Mouse (Mus musculus) embryonic facial prominence, embryonic 13.5 days (tissue): ENCODE results near the gene Gpd1. TPM values are rescaled to one million over a fixed set of nuclear protein-coding genes. Genes with fewer than 3 reads are reported as not detected.

Experiments
- ATAC-seq: fragments of 200-750 bp; cut with Nextera tagmentation; 2 replicates; pipeline ENCODE4 v1.8.0; 2017; ENCODE audit warnings: low read depth; ENCODE audit not compliant: insufficient number of reproducible peaks, insufficient read depth, low FRiP score, low TSS enrichment
- H3K27ac ChIP-seq: fragments of 300-500 bp; sonication (generic); 2 replicates; pipeline ENCODE4 v1.5.1; 2015; ENCODE audit warnings: moderate library complexity, mild to moderate bottlenecking, inconsistent platforms
- H3K27me3 ChIP-seq: fragments of 300-500 bp; sonication (generic); 2 replicates; pipeline ENCODE4 v1.6.1; 2015; ENCODE audit warnings: mild to moderate bottlenecking, inconsistent platforms
- H3K36me3 ChIP-seq: fragments of 300-500 bp; sonication (generic); 2 replicates; pipeline ENCODE4 v1.6.1; 2015; ENCODE audit warnings: mild to moderate bottlenecking, inconsistent platforms
- H3K4me1 ChIP-seq: fragments of 300-500 bp; sonication (generic); 2 replicates; pipeline ENCODE4 v1.6.1; 2015; ENCODE audit warnings: inconsistent platforms
- H3K4me2 ChIP-seq: fragments of 300-500 bp; sonication (generic); 2 replicates; pipeline ENCODE4 v1.6.1; 2015; ENCODE audit warnings: moderate library complexity, mild to moderate bottlenecking, inconsistent platforms
- H3K4me3 ChIP-seq: fragments of 300-500 bp; sonication (generic); 2 replicates; pipeline ENCODE4 v1.5.1; 2015; ENCODE audit warnings: mild to moderate bottlenecking, inconsistent platforms
- H3K9ac ChIP-seq: fragments of 300-500 bp; sonication (generic); 2 replicates; pipeline ENCODE4 v1.6.1; 2015; ENCODE audit warnings: mild to moderate bottlenecking, inconsistent platforms
- H3K9me3 ChIP-seq: fragments of 300-500 bp; sonication (generic); 2 replicates; pipeline ENCODE4 v1.6.1; 2016; ENCODE audit warnings: inconsistent platforms
- WGBS: fragments of 180-500 bp; shearing (Covaris S2); methylation state at CpG from one replicate; pipeline ENCODE4 v1.1.7; 2015; ENCODE audit warnings: mixed read lengths; 5-methylcytosine and 5-hydroxymethylcytosine counted together
- polyA plus RNA-seq: library from polyadenylated mRNA; unstranded; fragments of >200 nt; fragmentation: Nextera tagmentation; extraction: Ambion mirVana; gene quantifications from 2 replicates; pipeline ENCODE4 v1.2.1, GENCODE M21; 2015

Gpd1 gene
- polyA plus RNA-seq, 1 experiment from 2014 or later = 0.37 TPM

DNA sequence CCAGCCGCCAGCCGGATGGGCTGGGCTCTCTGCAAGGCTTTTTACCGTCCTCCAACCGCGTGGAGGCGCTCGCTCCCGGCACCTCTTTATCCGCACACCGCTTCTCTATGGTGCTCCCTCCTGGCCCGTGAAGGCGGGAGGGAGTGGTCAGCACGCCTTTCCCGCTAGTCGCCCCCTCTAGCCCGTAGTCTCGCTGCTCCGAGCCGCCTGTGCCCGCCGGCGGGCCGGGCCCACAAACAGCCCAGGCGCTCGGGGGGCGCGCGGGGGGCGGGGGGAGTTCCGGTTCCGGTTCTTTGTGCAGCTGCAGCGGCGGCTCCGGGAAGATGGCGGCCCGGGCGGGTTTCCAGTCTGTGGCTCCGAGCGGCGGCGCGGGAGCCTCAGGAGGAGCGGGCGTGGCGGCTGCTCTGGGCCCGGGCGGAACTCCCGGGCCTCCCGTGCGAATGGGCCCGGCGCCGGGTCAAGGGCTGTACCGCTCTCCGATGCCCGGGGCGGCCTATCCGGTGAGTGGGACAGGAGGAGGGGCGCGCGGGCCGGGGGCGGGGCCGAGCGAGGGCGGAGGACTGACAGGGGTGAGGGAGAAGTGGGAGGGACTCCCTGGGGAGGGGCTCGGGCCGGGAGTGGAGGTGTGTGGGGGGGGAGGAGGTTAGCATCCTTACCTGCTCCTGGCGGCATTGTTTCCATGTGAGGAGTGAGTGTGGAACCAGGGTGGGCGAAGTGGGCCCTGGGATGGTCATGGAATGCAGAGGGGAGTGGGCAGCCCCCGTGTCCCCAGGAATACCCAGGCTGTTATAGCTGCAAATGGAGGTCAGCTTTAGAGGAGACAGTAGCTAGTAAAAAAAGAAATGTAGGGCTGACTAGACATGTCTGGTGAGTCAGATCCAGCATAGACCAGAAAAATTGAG lies 15.1 kb upstream of the Gpd1 start, which contains the start of gene Smarcd1:
Gene Smarcd1, plus strand, starts transcription at position 131 of the 902 bp plus-strand sequence.
- Histone ChIP-seq H3K9ac (peak within 1 kb of the TSS; percentile 96), H3K36me3 (peaks cover 28% of the 10 kb centered on the region), H3K4me1 (peaks cover 38% of the 10 kb centered on the region), H3K27ac (peak within 1 kb of the TSS; percentile 96), H3K4me2 (peak within 1 kb of the TSS; percentile 80), H3K4me3 (peak within 1 kb of the TSS; percentile 80), H3K27me3 (peaks cover 16% of the 10 kb centered on the region), H3K9me3 (no peaks in the 10 kb centered on the region)
- ATAC-seq = peak; percentile 95
- WGBS = under 1% methylated on average over 67 of the region's 71 CpGs

DNA sequence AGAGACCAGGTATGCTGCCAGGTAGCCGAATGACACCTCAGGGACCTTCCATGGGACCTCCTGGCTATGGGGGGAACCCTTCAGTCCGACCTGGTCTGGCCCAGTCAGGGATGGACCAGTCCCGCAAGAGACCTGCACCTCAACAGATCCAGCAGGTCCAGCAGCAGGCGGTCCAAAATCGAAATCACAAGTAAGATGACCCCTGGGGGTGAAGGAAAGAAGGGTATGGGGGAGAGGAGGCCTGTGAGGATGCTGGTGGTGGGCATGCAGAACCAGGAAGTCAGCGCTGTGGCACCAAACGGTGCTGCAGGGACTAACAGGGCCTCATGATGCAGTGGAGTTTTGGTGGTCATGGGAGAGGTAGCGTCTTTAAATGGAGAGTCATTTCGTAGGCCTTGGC lies 14.2 kb upstream of the Gpd1 start:
- 52% methylated on average over 9 of the region's 9 CpGs for WGBS
- H3K4me3 ChIP-seq = peak overlapping the region; percentile 80
- peak overlapping the region; percentile 96 for H3K9ac ChIP-seq
- peaks cover 8% of the 10 kb centered on the region; the same call in 1 of the 2 replicates for H3K27me3 ChIP-seq
- peak overlapping the region; percentile 80 for H3K4me2 ChIP-seq
- peaks cover 37% of the 10 kb centered on the region for H3K36me3 ChIP-seq
- H3K27ac ChIP-seq = peak overlapping the region; percentile 96
- H3K9me3 ChIP-seq = no peaks in the 10 kb centered on the region
- H3K4me1 ChIP-seq = peaks cover 38% of the 10 kb centered on the region
- no peak for ATAC-seq

DNA sequence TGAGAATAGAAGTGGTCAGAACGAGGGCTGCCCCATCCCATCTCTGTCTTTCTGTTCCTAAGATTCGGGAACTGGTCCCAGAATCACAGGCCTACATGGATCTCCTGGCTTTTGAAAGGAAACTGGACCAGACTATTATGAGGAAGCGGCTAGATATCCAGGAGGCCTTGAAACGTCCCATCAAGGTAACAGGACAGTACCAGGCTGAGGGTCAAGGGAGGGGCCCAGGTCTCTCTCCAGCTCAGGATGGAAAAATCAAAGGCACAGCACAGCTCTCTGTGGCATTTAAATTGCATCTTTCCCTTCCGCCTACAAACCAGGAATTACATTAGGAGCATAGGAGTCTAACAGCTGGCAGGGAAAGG lies 13.7 kb upstream of the Gpd1 start:
- no peaks in the 10 kb centered on the region for H3K9me3 ChIP-seq
- peak overlapping the region; percentile 96 for H3K9ac ChIP-seq
- H3K4me3 ChIP-seq = peak overlapping the region; percentile 80
- 53% methylated on average over 5 of the region's 5 CpGs for WGBS
- peaks cover 42% of the 10 kb centered on the region for H3K36me3 ChIP-seq
- H3K27ac ChIP-seq = peak overlapping the region; percentile 96; the same call in 1 of the 2 replicates
- peaks cover 4% of the 10 kb centered on the region; the same call in 1 of the 2 replicates for H3K27me3 ChIP-seq
- ATAC-seq = no peak
- peak overlapping the region; percentile 80 for H3K4me2 ChIP-seq
- H3K4me1 ChIP-seq = peaks cover 38% of the 10 kb centered on the region

DNA sequence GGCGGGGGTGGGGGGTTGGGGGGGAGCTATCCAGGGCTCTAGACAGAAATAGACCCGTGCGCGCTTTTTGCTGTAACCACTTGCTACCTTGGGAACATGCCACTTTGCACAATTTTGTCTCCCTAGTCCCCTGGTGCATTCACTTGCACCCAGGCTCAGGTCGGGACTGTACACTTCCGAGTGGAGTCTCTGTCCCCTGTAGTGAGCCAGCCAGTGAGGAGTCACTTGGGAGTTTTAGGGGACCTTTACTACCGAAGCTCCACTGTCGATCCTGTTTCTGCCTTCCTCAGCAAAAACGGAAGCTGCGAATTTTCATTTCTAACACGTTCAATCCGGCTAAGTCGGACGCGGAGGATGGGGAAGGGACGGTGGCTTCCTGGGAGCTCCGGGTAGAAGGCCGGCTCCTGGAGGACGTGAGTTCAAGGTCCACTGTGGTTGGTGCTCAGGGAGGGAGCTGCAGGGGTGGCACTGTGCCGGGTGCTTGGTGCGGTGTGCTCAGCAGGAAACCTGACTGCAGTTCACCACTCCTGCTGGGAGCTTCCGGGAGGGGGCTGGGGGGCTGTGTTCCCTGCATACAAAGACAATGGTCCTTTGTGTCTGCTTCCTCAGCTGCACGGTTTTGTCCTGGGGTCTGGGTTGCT lies 13.2 kb upstream of the Gpd1 start:
- WGBS = 22% methylated on average over 23 of the region's 23 CpGs
- Histone ChIP-seq H3K9me3 (no peaks in the 10 kb centered on the region), H3K36me3 (peaks cover 47% of the 10 kb centered on the region), H3K27ac (peak overlapping the region; percentile 96; the same call in 1 of the 2 replicates), H3K4me3 (peak overlapping the region; percentile 80), H3K27me3 (no peaks in the 10 kb centered on the region; the same call in 1 of the 2 replicates), H3K4me2 (peak overlapping the region; percentile 80), H3K9ac (peak overlapping the region; percentile 96), H3K4me1 (peaks cover 35% of the 10 kb centered on the region)
- no peak for ATAC-seq

DNA sequence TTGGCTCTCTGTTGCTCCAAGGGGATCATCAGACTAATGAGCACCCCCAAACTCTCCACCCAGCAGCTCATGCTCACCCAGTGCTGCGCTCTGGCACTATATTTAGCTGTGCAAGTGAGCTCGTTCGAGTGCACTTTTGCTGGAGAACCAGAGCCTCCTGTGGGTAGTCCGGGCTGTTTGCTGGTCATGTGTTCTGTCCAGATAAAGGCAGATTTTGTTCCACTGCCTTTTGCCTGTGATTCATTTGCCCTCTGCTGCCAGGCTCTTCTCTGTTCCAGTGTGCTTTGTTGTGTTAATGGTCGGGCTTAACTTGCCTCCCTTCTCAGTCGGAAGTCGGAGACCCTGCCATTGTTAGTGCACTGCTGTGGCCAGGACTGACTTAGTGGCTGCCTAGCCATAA lies 12.4 kb upstream of the Gpd1 start:
- peak overlapping the region; percentile 96 for H3K9ac ChIP-seq
- peaks cover 35% of the 10 kb centered on the region for H3K4me1 ChIP-seq
- ATAC-seq = no peak
- 0 out of 2 replicates have a peak overlapping the region, but pooled peaks have one; percentile 80 for H3K4me3 ChIP-seq
- H3K4me2 ChIP-seq = peak overlapping the region; percentile 80; the same call in 1 of the 2 replicates
- H3K27me3 ChIP-seq = no peaks in the 10 kb centered on the region
- no peaks in the 10 kb centered on the region for H3K9me3 ChIP-seq
- peak overlapping the region; percentile 96 for H3K27ac ChIP-seq
- WGBS = 53% methylated on average over 7 of the region's 7 CpGs
- peaks cover 55% of the 10 kb centered on the region for H3K36me3 ChIP-seq

DNA sequence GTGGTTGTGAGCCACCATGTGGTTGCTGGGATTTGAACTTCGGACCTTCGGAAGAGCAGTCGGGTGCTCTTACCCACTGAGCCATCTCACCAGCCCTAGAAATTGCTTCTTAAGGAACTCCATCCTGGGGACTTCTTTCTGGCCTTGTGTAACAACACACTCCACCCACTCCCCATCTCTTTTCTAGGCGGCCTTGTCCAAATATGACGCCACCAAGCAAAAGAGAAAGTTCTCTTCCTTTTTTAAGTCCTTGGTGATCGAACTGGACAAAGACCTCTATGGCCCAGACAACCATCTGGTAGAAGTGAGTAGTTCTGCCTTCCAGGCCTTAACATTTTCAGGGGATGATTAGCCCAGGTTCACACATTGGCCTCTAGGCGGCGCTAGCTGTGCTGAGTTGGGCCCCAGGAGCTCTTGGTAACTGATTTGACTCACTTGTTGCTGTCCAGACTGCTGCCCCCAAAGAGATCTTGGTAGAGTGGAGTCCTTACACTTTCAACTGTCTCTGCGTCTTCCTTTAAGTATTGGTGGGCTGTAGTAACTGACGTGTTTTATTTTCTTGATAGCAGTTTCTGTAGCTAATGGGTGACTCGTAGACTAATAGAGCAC lies 11.8 kb upstream of the Gpd1 start, which contains the start of gene Gm17349:
Gene Gm17349, minus strand, starts transcription at position 51 of the 609 bp plus-strand sequence.
- peak within 1 kb of the TSS; percentile 80 for H3K4me2 ChIP-seq
- H3K4me1 ChIP-seq = peaks cover 32% of the 10 kb centered on the region
- peaks cover 61% of the 10 kb centered on the region for H3K36me3 ChIP-seq
- no peaks in the 10 kb centered on the region for H3K9me3 ChIP-seq
- peak within 1 kb of the TSS; percentile 96 for H3K9ac ChIP-seq
- WGBS = 66% methylated on average over 11 of the region's 11 CpGs
- H3K27me3 ChIP-seq = no peaks in the 10 kb centered on the region
- H3K4me3 ChIP-seq = peak within 1 kb of the TSS; percentile 80
- peak within 1 kb of the TSS; percentile 96 for H3K27ac ChIP-seq
- ATAC-seq = no peak

DNA sequence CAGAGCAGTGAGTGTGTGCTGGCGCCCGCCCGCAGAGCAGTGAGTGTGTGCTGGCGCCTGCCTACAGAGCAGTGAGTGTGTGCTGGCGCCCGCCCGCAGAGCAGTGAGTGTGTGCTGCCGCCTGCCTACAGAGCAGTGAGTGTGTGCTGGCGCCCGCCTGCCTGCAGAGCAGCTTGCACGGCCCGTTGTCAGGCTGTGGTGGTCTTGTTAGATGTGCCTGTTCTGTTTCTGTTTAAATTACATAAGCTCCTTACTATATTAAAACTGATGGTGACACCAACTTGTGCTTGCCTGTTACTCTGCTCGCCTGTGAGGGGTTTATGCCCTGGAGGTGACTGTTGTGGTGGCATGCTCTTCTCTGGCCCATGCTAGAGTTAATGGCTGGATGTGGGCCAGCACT lies 9.1 kb upstream of the Gpd1 start:
- Histone ChIP-seq H3K4me2 (no peak overlapping the region), H3K27ac (no peak overlapping the region), H3K36me3 (peaks cover 87% of the 10 kb centered on the region), H3K4me1 (peaks cover 21% of the 10 kb centered on the region), H3K27me3 (no peaks in the 10 kb centered on the region), H3K9ac (no peak overlapping the region), H3K4me3 (no peak overlapping the region), H3K9me3 (no peaks in the 10 kb centered on the region)
- ATAC-seq = no peak
- 94% methylated on average over 13 of the region's 13 CpGs for WGBS

DNA sequence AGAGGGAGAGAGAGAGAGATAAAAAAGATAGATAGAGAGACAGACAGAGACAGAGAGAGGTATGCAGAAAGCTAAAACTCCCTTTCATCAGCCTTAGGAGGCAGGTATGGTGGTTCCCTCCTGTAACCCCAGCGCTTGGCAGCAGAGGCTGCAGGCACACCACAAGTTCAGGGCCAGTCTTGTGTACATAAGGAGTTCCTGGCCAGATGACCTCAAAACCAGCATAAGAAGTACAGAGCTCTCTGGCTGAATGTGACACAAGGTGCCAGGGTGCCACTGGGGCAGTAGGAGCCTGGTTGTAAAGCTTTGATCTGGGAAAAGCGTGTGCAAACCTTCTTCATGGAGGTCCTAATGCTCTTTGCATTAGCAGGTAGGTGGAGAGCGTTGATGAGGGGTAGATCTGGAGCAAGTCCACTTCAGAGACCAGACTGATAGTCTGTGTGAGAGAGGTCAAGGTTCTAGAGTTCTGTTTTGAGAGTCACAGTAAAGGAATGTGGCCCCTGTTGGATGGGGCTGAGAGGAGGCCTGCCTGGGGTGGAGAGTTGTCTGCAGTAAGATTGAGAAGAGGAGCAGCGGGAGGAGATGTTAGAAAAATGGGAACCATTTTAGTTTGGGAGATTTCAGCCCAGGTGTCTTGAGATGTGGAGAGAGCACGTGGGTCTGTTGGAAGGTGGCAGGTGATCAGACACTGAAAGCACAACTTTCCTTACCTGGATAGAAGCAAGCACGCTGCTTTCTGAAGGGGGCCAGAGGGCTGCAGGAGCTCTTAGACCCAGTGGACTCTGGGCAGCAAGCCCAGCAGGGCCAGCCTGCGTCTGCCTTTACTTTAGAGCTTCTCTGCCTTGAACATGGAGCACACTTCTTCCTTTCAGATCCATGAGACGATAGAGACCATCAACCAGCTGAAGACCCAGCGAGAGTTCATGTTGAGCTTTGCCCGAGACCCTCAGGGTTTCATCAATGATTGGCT lies 6.8 kb upstream of the Gpd1 start:
- 91% methylated on average over 10 of the region's 10 CpGs for WGBS
- H3K4me3 ChIP-seq = no peak overlapping the region
- H3K27me3 ChIP-seq = no peaks in the 10 kb centered on the region
- H3K4me1 ChIP-seq = peaks cover 6% of the 10 kb centered on the region; the same call in 1 of the 2 replicates
- H3K9me3 ChIP-seq = no peaks in the 10 kb centered on the region
- H3K4me2 ChIP-seq = no peak overlapping the region
- peaks cover 97% of the 10 kb centered on the region for H3K36me3 ChIP-seq
- no peak overlapping the region for H3K27ac ChIP-seq
- H3K9ac ChIP-seq = no peak overlapping the region
- ATAC-seq = no peak

DNA sequence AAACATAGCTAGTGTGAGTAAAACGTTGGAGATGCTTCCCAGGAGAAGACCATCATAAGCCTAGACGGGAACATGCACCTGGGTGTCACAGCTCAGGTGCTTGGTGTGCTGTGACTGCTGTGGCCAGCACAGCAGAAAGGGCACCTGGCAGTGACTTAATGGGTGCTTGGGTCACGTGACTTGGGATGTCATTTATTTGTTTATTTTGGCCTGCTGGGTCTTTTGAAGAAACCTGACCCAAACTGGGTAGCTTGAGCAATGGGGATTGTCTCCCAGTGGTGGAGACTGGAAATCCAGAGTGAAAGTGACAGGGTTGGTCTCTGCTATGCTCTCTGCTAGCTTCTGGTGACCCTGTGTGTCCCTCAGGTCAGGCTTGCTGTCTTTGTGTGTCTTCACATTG lies 5.8 kb upstream of the Gpd1 start:
- Histone ChIP-seq H3K9ac (no peak overlapping the region), H3K4me3 (no peak overlapping the region), H3K27me3 (no peaks in the 10 kb centered on the region), H3K9me3 (no peaks in the 10 kb centered on the region), H3K27ac (no peak overlapping the region), H3K4me1 (peaks cover 10% of the 10 kb centered on the region; the same call in 1 of the 2 replicates), H3K4me2 (no peak overlapping the region), H3K36me3 (peaks cover 91% of the 10 kb centered on the region)
- WGBS = 76% methylated on average over 3 of the region's 3 CpGs
- no peak for ATAC-seq

DNA sequence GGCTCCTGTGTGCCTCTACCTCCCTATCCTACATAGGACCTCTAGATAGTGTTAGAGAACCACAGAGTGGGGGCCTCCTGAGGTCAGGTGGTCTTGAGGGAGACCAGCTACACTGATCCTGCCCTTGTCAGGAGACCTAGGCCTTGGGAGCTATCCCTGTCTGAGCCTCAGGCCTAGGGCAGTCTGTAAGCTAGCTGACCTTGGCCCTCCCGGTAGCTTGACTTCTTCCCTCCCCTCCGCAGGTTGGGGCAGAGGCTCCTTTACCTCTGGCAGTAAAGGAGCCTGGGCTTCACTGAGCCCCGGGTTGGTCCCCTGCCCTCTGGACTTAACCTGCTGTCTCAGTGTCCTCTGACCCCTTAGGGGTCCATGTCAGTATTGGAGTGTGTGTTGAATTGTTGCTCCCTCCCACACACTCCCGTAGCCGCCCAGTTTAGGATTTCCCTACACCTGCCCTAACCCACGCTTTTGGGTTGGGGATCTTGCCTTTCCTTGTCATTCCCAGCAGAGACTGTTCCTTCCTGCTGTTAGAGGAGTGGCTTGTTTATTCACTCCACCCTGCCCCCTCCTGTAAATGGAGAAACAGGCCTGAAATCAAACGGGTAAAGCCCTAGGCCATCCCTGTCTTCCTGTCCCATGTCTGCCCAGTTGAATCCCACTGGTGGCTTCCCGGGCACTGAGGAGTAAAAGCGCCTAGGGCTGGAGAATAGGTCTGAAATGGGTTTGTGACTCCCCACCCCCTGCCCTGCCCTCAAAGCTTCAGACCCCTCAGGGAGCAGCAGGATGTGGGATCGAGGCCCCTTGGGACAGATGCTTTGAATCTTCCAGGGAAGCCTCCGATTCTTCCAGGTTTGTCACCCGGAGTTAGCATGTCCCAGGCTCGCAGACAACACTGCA lies 4.4 kb upstream of the Gpd1 start:
- WGBS = 56% methylated on average over 13 of the region's 13 CpGs
- Histone ChIP-seq H3K9me3 (no peaks in the 10 kb centered on the region), H3K4me1 (peaks cover 16% of the 10 kb centered on the region; the same call in 1 of the 2 replicates), H3K4me3 (no peak overlapping the region), H3K9ac (no peak overlapping the region), H3K27me3 (no peaks in the 10 kb centered on the region), H3K27ac (no peak overlapping the region), H3K4me2 (no peak overlapping the region), H3K36me3 (peaks cover 81% of the 10 kb centered on the region)
- peak; percentile 27; the same call in 1 of the 2 replicates for ATAC-seq
